Mouse (Mus musculus): ENCODE measurements at regions not wholly inside any gene's neighbourhood (a gene's known extent, or its start where the extent isn't known, plus 50 kb on each side); places are given as distances from the start of the nearest gene placed in this dataset.

GRCm38 (mm10) chr19:54787171-54787570 is 339.9 kb downstream of the Gpam start:
- peak; percentile 69 for DNase-seq (ENCODE audit: low read depth, low spot score)

- DNase-seq (ENCODE audit: low read depth, low spot score), result peak; percentile 8
Observed at GRCm38 (mm10) chr19:54783729-54784128, 343.3 kb downstream of the Gpam start.

- DNase-seq (ENCODE audit: low read depth, low spot score), result no peak
Observed at GRCm38 (mm10) chr19:54757761-54758160, 369.3 kb downstream of the Gpam start.

- no peak for DNase-seq (ENCODE audit: low read depth, low spot score)
Observed at GRCm38 (mm10) chr19:54756681-54757257, 370.3 kb downstream of the Gpam start.

- DNase-seq (ENCODE audit: low read depth, low spot score), result no peak
Observed at GRCm38 (mm10) chr19:54755451-54755850, 371.6 kb downstream of the Gpam start.

- no peak for DNase-seq (ENCODE audit: low read depth, low spot score)
Observed at GRCm38 (mm10) chr19:54733938-54734337, 393.1 kb downstream of the Gpam start.

- no peak for DNase-seq (ENCODE audit: low read depth, low spot score)
Observed at GRCm38 (mm10) chr19:54731749-54732148, 395.3 kb downstream of the Gpam start.

- no peak for DNase-seq (ENCODE audit: low read depth, low spot score)
Observed at GRCm38 (mm10) chr19:54731315-54731714, 395.7 kb downstream of the Gpam start.

GRCm38 (mm10) chr19:54730801-54731200 is 396.2 kb downstream of the Gpam start:
- DNase-seq (ENCODE audit: low read depth, low spot score), result no peak

GRCm38 (mm10) chr19:54730296-54730695 is 396.7 kb downstream of the Gpam start:
- no peak for DNase-seq (ENCODE audit: low read depth, low spot score)

GRCm38 (mm10) chr19:54722091-54722490 is 404.9 kb downstream of the Gpam start:
- no peak for DNase-seq (ENCODE audit: low read depth, low spot score)

- no peak for DNase-seq (ENCODE audit: low read depth, low spot score)
Observed at GRCm38 (mm10) chr19:54697411-54697810, 429.6 kb downstream of the Gpam start.

GRCm38 (mm10) chr19:54693714-54694113 is 433.3 kb downstream of the Gpam start:
- DNase-seq (ENCODE audit: low read depth, low spot score), result no peak

- DNase-seq (ENCODE audit: low read depth, low spot score), result no peak
Observed at GRCm38 (mm10) chr19:54693094-54693493, 433.9 kb downstream of the Gpam start.

GRCm38 (mm10) chr19:54691861-54692260 is 435.2 kb downstream of the Gpam start:
- DNase-seq (ENCODE audit: low read depth, low spot score), result no peak

GRCm38 (mm10) chr19:54688630-54689029 is 438.4 kb downstream of the Gpam start:
- no peak for DNase-seq (ENCODE audit: low read depth, low spot score)

GRCm38 (mm10) chr19:54685147-54685546 is 441.9 kb downstream of the Gpam start:
- DNase-seq (ENCODE audit: low read depth, low spot score), result no peak
